Mouse (Mus musculus) brain, embryonic 14.5 days (tissue): ENCODE measurements around the gene Acsl4.

Experiments used
- CTCF ChIP-seq: fragments of 200-500 bp; IDR thresholded peaks from 2 replicates; pipeline ENCODE4 v1.5.1; 2012; ENCODE audit warnings: inconsistent platforms, mild to moderate bottlenecking, moderate library complexity, borderline replicate concordance; ENCODE audit not compliant: insufficient read depth, insufficient read length; ENCODE audit errors: extremely low read depth
- POLR2A ChIP-seq: fragments of 200-500 bp; IDR thresholded peaks from 2 replicates; pipeline ENCODE4 v1.6.1; 2012; ENCODE audit warnings: mild to moderate bottlenecking, inconsistent platforms, borderline replicate concordance; ENCODE audit not compliant: poor library complexity, insufficient read depth, insufficient read length, severe bottlenecking; ENCODE audit errors: extremely low read depth

DNA sequence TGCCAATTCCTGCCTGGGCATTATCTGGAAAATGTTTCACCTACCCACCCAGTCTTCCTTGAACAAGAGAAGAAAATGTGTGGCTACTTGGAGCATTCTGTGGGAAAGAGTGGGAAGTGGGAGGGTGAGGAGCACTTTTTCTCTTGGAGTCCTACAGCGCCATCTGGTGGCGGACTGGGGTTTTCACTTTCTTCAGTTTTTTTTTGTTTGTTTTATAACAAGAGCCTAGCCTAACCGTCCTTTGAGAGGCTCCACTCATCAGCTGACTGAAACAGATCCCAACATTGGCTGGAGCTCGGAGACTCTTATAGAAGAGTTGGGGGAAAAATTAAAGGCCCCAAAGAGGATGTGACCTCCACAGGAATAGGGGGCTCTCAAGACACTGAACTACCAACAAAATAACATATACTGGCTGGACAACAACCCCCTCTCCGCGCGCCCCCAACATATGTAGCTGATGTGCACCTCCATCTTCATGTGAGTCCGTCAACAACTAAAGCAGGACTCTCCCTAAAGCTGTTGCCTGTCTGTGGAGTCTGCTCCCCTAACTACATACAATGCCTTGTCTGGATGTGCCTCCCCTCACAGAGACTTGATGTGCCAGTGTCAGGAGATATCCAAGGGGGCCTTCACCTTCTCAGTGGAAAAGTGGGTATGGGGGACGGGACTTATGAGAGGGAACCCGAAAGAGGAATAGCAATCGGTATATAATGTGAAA, 75.9 kb downstream of the Acsl4 start:
- no peak for TF ChIP-seq POLR2A
- peak; percentile 72; the same call in 1 of the 2 replicates for TF ChIP-seq CTCF
